Mouse (Mus musculus) lung, postnatal 0 days (tissue): Measurements from ENCODE around the gene Abr. TPM values are rescaled to one million over a fixed set of nuclear protein-coding genes. Genes with fewer than 3 reads are reported as not detected.

Source experiments
- ATAC-seq: fragments of 200-750 bp; cut with Nextera tagmentation; 2 replicates; pipeline ENCODE4 v1.8.0; 2017; ENCODE audit warnings: moderate library complexity
- DNase-seq: peaks from one replicate; pipeline ENCODE4 v3.0.0-alpha.2; 2016; ENCODE audit warnings: low spot score
- H3K27ac ChIP-seq: fragments of 300-500 bp; sonication (generic); 2 replicates; pipeline ENCODE4 v1.5.1; 2014; ENCODE audit warnings: antibody characterized with exemption, mild to moderate bottlenecking, low read length, mixed read lengths
- H3K27me3 ChIP-seq: fragments of 300-500 bp; sonication (generic); replicated peaks from 2 replicates; pipeline ENCODE4 v1.6.1; 2014; ENCODE audit warnings: low read length, mixed read lengths; ENCODE audit not compliant: insufficient read depth
- H3K36me3 ChIP-seq: fragments of 300-500 bp; sonication (generic); 2 replicates; pipeline ENCODE4 v1.6.1; 2014; ENCODE audit warnings: low read length, mixed read lengths; ENCODE audit not compliant: insufficient read depth
- H3K4me1 ChIP-seq: fragments of 300-500 bp; sonication (generic); 2 replicates; pipeline ENCODE4 v1.6.1; 2014; ENCODE audit warnings: antibody characterized with exemption, low read depth, low read length, mixed read lengths; ENCODE audit not compliant: insufficient read depth
- H3K4me2 ChIP-seq: fragments of 300-500 bp; sonication (generic); replicated peaks from 2 replicates; pipeline ENCODE4 v1.6.1; 2014; ENCODE audit warnings: low read depth, mild to moderate bottlenecking, low read length, moderate library complexity, mixed read lengths
- H3K4me3 ChIP-seq: fragments of 300-500 bp; sonication (generic); 2 replicates; pipeline ENCODE4 v1.5.1; 2014; ENCODE audit warnings: low read depth, low read length
- H3K9ac ChIP-seq: fragments of 300-500 bp; sonication (generic); replicated peaks from 2 replicates; pipeline ENCODE4 v1.6.1; 2014; ENCODE audit warnings: low read depth, mild to moderate bottlenecking
- H3K9me3 ChIP-seq: fragments of 300-500 bp; sonication (generic); 2 replicates; pipeline ENCODE4 v1.6.1; 2016; ENCODE audit warnings: low read length, mixed read lengths
- CTCF ChIP-seq: IDR thresholded peaks from 2 replicates; pipeline ENCODE4 v1.5.1; 2016; ENCODE audit warnings: antibody characterized with exemption, mild to moderate bottlenecking
- EP300 ChIP-seq: IDR thresholded peaks from 2 replicates; pipeline ENCODE4 v1.6.1; 2016; ENCODE audit warnings: antibody characterized with exemption, mild to moderate bottlenecking, control low read depth
- WGBS: fragments of 180-500 bp; shearing (Covaris S2); extraction: QIAGEN DNeasy Blood & Tissue Kit; methylation state at CpG from one replicate; pipeline ENCODE4 v1.1.7; 2014; 5-methylcytosine and 5-hydroxymethylcytosine counted together
- polyA plus RNA-seq: library from polyadenylated mRNA; unstranded; fragments of >200 nt; fragmentation: Nextera tagmentation; extraction: Ambion mirVana; gene quantifications from 2 replicates; pipeline ENCODE4 v1.2.1, GENCODE M21; 2015

Abr gene
- polyA plus RNA-seq: 16.6 and 17.2 TPM in 2 replicates

GRCm38 (mm10) chr11:76622152-76622565 is at the start of gene Abr:
Abr (minus strand) TSS chr11:76622314.
- ATAC-seq (no peak; the same call in 1 of the 2 replicates), DNase-seq (no peak)
- Histone ChIP-seq H3K27ac (no peak within 1 kb of the TSS), H3K27me3 (peaks cover 28% of the 10 kb centered on the region), H3K4me1 (no peaks in the 10 kb centered on the region), H3K4me3 (peak within 1 kb of the TSS; percentile 58), H3K9ac (no peak within 1 kb of the TSS), H3K36me3 (no peaks in the 10 kb centered on the region), H3K9me3 (no peaks in the 10 kb centered on the region), H3K4me2 (peak within 1 kb of the TSS; percentile 99)
- WGBS: under 1% methylated on average over 31 of the region's 31 CpGs
- TF ChIP-seq EP300 (no peak), CTCF (peak; percentile 50)

GRCm38 (mm10) chr11:76667807-76668206 is 45.7 kb upstream of the Abr start:
- Histone ChIP-seq H3K27me3 (peaks cover 36% of the 10 kb centered on the region), H3K9ac (no peak overlapping the region), H3K9me3 (no peaks in the 10 kb centered on the region), H3K4me3 (no peak overlapping the region), H3K27ac (no peak overlapping the region), H3K4me2 (no peak overlapping the region), H3K4me1 (peaks cover 4% of the 10 kb centered on the region), H3K36me3 (no peaks in the 10 kb centered on the region)
- TF ChIP-seq EP300: no peak
- no peak for TF ChIP-seq CTCF
- DNase-seq (no peak), ATAC-seq (no peak)
- WGBS: 39% methylated on average over 4 of the region's 4 CpGs

GRCm38 (mm10) chr11:76666002-76666649 is 44.0 kb upstream of the Abr start:
- H3K4me3 ChIP-seq: no peak overlapping the region; the same call in 1 of the 2 replicates
- H3K4me1 ChIP-seq: peaks cover 4% of the 10 kb centered on the region
- no peaks in the 10 kb centered on the region for H3K9me3 ChIP-seq
- peaks cover 25% of the 10 kb centered on the region for H3K27me3 ChIP-seq
- WGBS: 10% methylated on average over 34 of the region's 35 CpGs
- TF ChIP-seq CTCF (no peak), EP300 (no peak)
- no peak overlapping the region for H3K9ac ChIP-seq
- H3K36me3 ChIP-seq: no peaks in the 10 kb centered on the region
- ATAC-seq (no peak), DNase-seq (no peak)
- peak overlapping the region; percentile 39 for H3K4me2 ChIP-seq
- H3K27ac ChIP-seq: no peak overlapping the region

GRCm38 (mm10) chr11:76661790-76662468 is 39.8 kb upstream of the Abr start:
- Histone ChIP-seq H3K9ac (no peak overlapping the region), H3K4me2 (no peak overlapping the region), H3K4me3 (no peak overlapping the region), H3K36me3 (no peaks in the 10 kb centered on the region), H3K27ac (no peak overlapping the region), H3K4me1 (peaks cover 4% of the 10 kb centered on the region), H3K27me3 (peaks cover 19% of the 10 kb centered on the region; the same call in 1 of the 2 replicates), H3K9me3 (no peaks in the 10 kb centered on the region)
- ATAC-seq (no peak), DNase-seq (no peak)
- TF ChIP-seq EP300 (no peak), CTCF (no peak)
- WGBS: 50% methylated on average over 6 of the region's 7 CpGs

- ATAC-seq: no peak
- Histone ChIP-seq H3K4me2 (no peak overlapping the region), H3K27me3 (no peaks in the 10 kb centered on the region), H3K4me1 (no peaks in the 10 kb centered on the region), H3K9me3 (no peaks in the 10 kb centered on the region), H3K36me3 (no peaks in the 10 kb centered on the region), H3K9ac (no peak overlapping the region), H3K27ac (no peak overlapping the region), H3K4me3 (no peak overlapping the region)
- 55% methylated on average over 14 of the region's 14 CpGs for WGBS
- DNase-seq: no peak
- TF ChIP-seq EP300 (no peak), CTCF (no peak)
Measured at GRCm38 (mm10) chr11:76659138-76659930, 37.2 kb upstream of the Abr start.

GRCm38 (mm10) chr11:76657450-76657970 is 35.4 kb upstream of the Abr start:
- Histone ChIP-seq H3K9me3 (no peaks in the 10 kb centered on the region), H3K27me3 (no peaks in the 10 kb centered on the region), H3K4me1 (no peaks in the 10 kb centered on the region), H3K4me3 (no peak overlapping the region), H3K27ac (no peak overlapping the region), H3K9ac (no peak overlapping the region), H3K36me3 (no peaks in the 10 kb centered on the region), H3K4me2 (no peak overlapping the region)
- no peak for TF ChIP-seq CTCF
- TF ChIP-seq EP300: no peak
- ATAC-seq: no peak
- WGBS: 36% methylated on average over 4 of the region's 4 CpGs
- no peak for DNase-seq
